Comparison of ENCODE assay signal across 12 mouse cellular contexts in the genomic region with DNA sequence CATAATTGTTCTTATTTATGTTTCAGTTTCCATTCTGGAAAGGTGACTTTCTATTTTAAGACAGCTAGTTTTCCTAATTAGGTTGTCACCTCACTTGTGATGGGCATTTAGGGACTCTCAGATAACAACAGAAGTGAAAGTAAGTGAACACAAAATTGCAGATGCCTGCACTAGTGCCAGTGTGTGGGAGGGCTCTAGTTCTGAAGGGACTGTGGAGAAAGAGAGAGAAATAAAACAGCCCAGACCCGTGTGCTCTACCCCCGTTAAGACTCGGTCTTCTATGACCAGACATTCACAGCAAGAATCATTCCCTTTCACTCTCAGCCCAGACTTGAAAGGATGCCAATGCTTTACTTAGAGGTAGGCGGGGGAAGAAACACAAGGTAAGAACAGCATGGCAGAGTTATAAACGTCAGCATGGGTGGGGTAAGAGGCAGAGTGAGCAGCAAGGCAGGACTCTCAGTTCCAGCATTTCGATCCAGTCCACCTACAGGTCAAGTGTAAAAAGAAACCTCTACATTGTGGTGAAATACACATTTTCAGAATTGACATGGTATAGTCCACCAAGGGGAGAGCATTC.
DNase-seq lines count a peak whose midpoint lies in the region; ATAC-seq and TF ChIP-seq lines count a peak whose summit lies in the region.
"Had no signal": no experiment of that assay in that cellular context is flagged by ENCODE, and none has a peak within 500 bp of the region (broad histone marks: within the 10 kb centered on the region; RNA-seq: fewer than 3 reads in every experiment).

No protein-coding gene starts in this region.

- DNase-seq in cerebellum, postnatal 10 days, result peak; percentile 17 to 36
- no peak for DNase-seq in cerebellum, adult 8-10 months
- peak; percentile 37 for DNase-seq in kidney, postnatal 0 days (ENCODE audit: low spot score)
- no peak for DNase-seq in kidney, adult 11 months
- peak; percentile 4 for DNase-seq in A20 (ENCODE audit: low read depth, low spot score)
- DNase-seq: liver; right cerebral cortex, postnatal 14 days had no signal

- no peak overlapping the region for H3K4me3 ChIP-seq in kidney, postnatal 0 days (replicated peaks; ENCODE audit: low read depth, low read length)
- no peak overlapping the region for H3K4me3 ChIP-seq in midbrain, embryonic 13.5 days (replicated peaks)
- H3K4me3 ChIP-seq: neural tube, embryonic 13.5 days had no signal

- no peak for ATAC-seq in kidney, postnatal 0 days (replicated peaks; ENCODE audit: low FRiP score, low read depth)
- peak; percentile 47; the same call in 1 of the 2 replicates for ATAC-seq in megakaryocyte, adult 5-6 weeks (ENCODE audit: poor library complexity, severe bottlenecking)
- no peak for ATAC-seq in midbrain, embryonic 13.5 days
- no peak for ATAC-seq in erythroblast, adult 5-6 weeks (replicated peaks; ENCODE audit: low FRiP score, poor library complexity, severe bottlenecking)
- ATAC-seq: hindbrain, embryonic 16.5 days had no signal

- TF ChIP-seq CTCF in kidney, postnatal 0 days (IDR thresholded peaks at IDR 0.05; ENCODE audit: low read depth), result no peak

- H3K4me1 ChIP-seq in kidney, postnatal 0 days (replicated peaks; ENCODE audit: insufficient read depth, low read length), result no peaks in the 10 kb centered on the region
- peaks cover 9% of the 10 kb centered on the region for H3K4me1 ChIP-seq in midbrain, embryonic 13.5 days (replicated peaks)

- no peak overlapping the region for H3K27ac ChIP-seq in kidney, postnatal 0 days
- H3K27ac ChIP-seq in midbrain, embryonic 13.5 days, result no peak overlapping the region
- H3K27ac ChIP-seq: neural tube, embryonic 13.5 days had no signal

- H3K4me2 ChIP-seq in kidney, postnatal 0 days (ENCODE audit: low read length), result no peak overlapping the region
- no peak overlapping the region for H3K4me2 ChIP-seq in midbrain, embryonic 13.5 days (replicated peaks)
- H3K4me2 ChIP-seq: neural tube, embryonic 13.5 days had no signal

- H3K36me3 ChIP-seq in kidney, postnatal 0 days (ENCODE audit: insufficient read depth, low read length), result no peaks in the 10 kb centered on the region
- no peaks in the 10 kb centered on the region for H3K36me3 ChIP-seq in midbrain, embryonic 13.5 days
- H3K36me3 ChIP-seq: neural tube, embryonic 13.5 days had no signal

- no peaks in the 10 kb centered on the region for H3K27me3 ChIP-seq in kidney, postnatal 0 days (ENCODE audit: insufficient read depth, low read length)
- no peaks in the 10 kb centered on the region for H3K27me3 ChIP-seq in midbrain, embryonic 13.5 days

- no peak overlapping the region for H3K9ac ChIP-seq in kidney, postnatal 0 days (ENCODE audit: low read depth, low read length)
- H3K9ac ChIP-seq in midbrain, embryonic 13.5 days (replicated peaks), result no peak overlapping the region
- H3K9ac ChIP-seq: neural tube, embryonic 13.5 days had no signal

- no peaks in the 10 kb centered on the region for H3K9me3 ChIP-seq in kidney, postnatal 0 days (replicated peaks; ENCODE audit: low read length)
- H3K9me3 ChIP-seq in midbrain, embryonic 13.5 days, result no peaks in the 10 kb centered on the region
- H3K9me3 ChIP-seq: neural tube, embryonic 13.5 days had no signal

- 27% methylated on average over 6 of the region's 6 CpGs for WGBS in kidney, postnatal 0 days
- WGBS in midbrain, embryonic 13.5 days, result 58% methylated on average over 6 of the region's 6 CpGs

Comparison
In these comparisons a context has a peak if more than half of its experiments do, and no peak if none do; other contexts are left out.
1. DNase-seq: peak in cerebellum, postnatal 10 days (2 of 2), kidney, postnatal 0 days (single experiment) and A20 (single experiment); none in cerebellum, adult 8-10 months (single experiment) and kidney, adult 11 months (single experiment).